Mouse (Mus musculus) gastrocnemius, postnatal 14 days (tissue): Measurements from ENCODE around the gene Gse1. TPM values are rescaled to one million over a fixed set of nuclear protein-coding genes. Genes with fewer than 3 reads are reported as not detected.

Experiments
- DNase-seq: peaks from one replicate; pipeline ENCODE4 v3.0.0; 2021; ENCODE audit warnings: mixed read lengths
- intact Hi-C: fragments of 180-260 bp; cut with DNase I; formaldehyde crosslinking; loops from one replicate; pipeline ENCODE4 v1.15.1; 2025; ENCODE audit warnings: low total_unique reads
- total RNA-seq, 2 experiments: library from RNA; stranded (reverse); gene quantifications; 2 replicates each; pipeline ENCODE4 v1.2.3; 2021

Gene Gse1
- total RNA-seq, 2 experiments from 2014 or later, result 22.7 to 28.7 TPM

DNA sequence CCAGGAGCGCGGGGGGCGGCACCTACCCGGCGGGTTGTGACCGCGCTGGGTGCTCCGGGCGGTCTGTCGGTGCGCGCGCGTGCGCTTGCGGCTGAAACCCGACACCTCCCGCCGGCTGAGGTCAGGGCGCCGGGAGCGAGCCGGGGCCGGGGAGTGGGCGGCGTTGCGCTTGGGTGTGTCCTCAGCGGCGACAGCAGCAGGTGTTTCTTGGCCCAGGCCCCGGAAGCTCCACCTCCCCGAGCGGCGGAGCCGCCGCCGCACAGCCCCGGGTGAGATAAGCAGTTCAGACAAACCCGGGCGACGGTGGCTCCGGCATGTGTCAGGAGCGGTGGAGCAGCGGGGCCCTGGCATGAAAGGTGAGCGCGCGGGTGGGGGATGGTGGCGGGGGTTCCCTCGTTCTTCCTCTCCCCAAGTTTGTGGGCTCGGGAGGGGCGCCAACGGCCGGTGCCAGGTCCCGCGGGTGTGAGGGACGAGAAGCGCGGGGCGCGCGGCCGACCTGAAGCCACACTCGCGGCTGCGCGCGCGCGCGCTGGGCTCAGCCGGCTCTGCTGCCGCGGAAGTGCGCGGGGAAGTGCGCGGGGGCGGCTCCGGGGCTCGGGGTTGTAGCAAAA, 309.1 kb downstream of the Gse1 start:
- DNase-seq, result peak; percentile 85
- intact Hi-C loops, result loop anchor here (5.0 kb wide), 1 partner anchor 130 kb away; no protein-coding TSS in a partner anchor

DNA sequence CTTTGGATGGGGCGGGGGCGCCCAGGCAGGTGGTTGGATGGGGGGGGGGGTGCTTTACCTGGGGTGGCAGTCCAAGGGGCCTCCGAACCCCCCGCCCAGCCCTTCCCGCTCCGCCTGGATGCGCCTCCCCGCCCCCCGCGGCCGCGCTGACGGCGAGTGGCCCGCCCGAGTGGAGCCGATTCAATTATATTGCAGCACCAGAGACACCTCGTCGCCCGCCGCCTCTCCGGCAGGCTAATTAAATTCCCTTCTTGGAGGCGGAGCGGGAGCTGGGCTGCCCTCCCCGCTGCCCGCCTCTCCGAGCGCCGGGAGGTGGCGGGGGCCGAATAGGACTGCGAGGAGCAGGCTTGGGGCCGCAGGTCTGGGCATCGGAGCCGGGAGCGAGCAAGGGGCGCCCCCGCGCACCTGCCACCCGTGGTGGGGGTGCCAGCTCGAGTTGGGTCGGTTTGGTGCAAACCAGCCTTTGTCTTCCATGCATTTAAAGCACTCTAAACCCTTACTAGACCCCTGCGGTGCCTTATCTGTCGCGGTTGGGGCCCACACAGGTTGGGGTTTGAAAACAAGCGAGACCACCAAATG, 309.7 kb downstream of the Gse1 start:
- DNase-seq, result peak; percentile 63
- intact Hi-C loops, result loop anchor here (5.0 kb wide), 1 partner anchor 131 kb away; no protein-coding TSS in a partner anchor

GRCm38 (mm10) chr8:120538397-120539240, 310.4 kb downstream of the Gse1 start:
- intact Hi-C loops, result loop anchor here (5.0 kb wide), 1 partner anchor 131 kb away; no protein-coding TSS in a partner anchor
- DNase-seq, result peak; percentile 80

DNA sequence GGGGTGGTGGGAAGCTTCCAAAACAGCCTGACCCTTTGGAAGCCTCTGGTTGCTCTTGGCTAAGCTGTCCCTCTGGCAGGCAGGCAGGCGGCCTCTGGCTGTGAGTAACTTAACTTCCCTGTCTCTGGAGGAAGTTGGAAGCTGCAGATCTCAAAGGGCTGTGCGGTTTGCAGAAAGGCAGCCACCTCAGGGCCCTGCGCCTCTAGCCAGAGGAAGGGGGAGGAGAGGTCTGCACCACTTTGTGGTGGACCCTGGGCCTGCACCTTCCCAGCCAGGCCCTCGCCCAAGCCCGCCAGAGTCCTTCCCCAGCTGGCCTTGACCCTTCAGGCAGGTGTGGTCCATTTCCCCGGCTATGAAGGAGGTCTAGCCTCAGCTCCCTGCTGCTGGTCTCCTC, 311.1 kb downstream of the Gse1 start:
- intact Hi-C loops, result loop anchor here (5.0 kb wide), 1 partner anchor 132 kb away; no protein-coding TSS in a partner anchor

GRCm38 (mm10) chr8:120539775-120540625, 311.7 kb downstream of the Gse1 start:
- intact Hi-C loops, result loop anchor here (5.0 kb wide), 1 partner anchor 133 kb away; no protein-coding TSS in a partner anchor

More for the DNA sequence above, 311.1 kb downstream of the Gse1 start:
- no peak for DNase-seq

GRCm38 (mm10) chr8:120542995-120543394, 314.7 kb downstream of the Gse1 start:
- DNase-seq, result no peak
- intact Hi-C loops, result no loop called here

More at GRCm38 (mm10) chr8:120539775-120540625, 311.7 kb downstream of the Gse1 start:
- DNase-seq, result no peak

- intact Hi-C loops, result no loop called here
- peak; percentile 70 for DNase-seq
Measured at GRCm38 (mm10) chr8:120543416-120544055, 315.3 kb downstream of the Gse1 start.

DNA sequence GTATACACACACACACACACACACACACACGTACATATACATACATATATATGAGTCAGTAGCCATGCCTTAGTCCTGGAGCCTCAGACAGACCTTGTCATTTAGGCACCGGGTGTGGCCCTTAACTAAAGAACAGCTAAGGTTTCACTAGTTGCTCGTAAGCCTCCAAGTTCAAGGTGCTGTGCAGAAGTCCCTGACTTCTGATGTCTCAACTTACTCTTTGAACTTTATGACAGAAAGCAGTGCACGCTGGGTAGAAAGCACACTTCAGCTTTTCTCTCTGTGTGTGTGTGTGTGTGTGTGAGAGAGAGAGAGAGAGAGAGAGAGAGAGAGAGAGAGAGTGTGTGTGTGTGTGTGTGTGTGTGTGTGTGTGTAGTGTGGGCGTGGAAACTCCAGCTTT, 315.9 kb downstream of the Gse1 start:
- intact Hi-C loops, result no loop called here
- no peak for DNase-seq

DNA sequence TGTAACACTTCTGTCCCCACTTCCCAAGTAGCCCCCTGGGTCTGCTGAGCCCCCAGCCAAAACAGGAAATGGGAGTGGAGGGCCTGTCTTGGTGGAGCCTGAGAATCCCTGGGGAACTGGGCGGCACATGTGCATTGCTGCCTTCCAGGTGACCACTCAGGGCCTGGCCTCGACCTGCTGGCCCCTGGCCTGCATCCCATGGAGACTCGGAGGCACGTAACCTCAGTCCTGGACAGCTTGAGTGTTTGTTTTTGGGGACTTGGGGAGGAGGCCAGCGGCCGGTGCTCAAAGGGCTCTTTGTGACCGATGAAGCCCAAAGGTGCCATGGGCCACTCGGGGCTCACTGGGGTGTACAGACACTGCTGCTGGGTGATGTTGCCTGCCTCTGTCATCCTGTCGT, 319.3 kb downstream of the Gse1 start:
- intact Hi-C loops, result no loop called here

GRCm38 (mm10) chr8:120548313-120548761, 320.1 kb downstream of the Gse1 start:
- intact Hi-C loops, result no loop called here

More for the DNA sequence above, 319.3 kb downstream of the Gse1 start:
- DNase-seq, result no peak

DNA sequence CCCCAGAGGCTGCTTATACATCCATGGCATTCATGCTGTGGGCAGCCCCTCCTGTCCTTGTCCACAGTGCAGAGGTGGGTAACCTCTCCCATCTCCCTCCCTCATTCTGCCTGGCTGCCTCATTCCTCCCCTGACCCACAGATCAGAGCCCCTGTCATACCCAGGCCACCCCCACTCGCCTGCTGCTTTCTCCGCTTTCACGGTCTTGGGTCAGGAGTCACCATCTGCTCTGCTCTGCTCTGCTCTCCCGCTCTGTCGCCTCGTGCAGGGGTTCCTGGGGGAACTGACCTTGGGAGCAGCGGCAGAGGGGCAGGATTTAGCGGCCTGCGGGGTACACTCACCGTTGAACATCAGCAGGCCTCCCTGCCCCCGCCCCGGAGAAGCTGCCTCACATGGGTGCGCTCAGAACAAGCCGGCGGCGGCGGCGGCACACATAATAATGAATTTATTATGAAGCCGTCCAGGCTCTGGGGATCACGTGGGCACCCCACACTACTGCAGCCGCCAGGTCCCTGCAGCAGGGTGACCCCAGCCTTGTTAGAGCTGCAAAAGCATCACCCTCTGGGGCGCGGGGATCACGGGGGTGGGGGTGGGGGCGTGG, 321.2 kb downstream of the Gse1 start:
- intact Hi-C loops, result no loop called here
- no peak for DNase-seq

More at GRCm38 (mm10) chr8:120548313-120548761, 320.1 kb downstream of the Gse1 start:
- DNase-seq, result no peak

- intact Hi-C loops, result no loop called here
- DNase-seq, result no peak
Measured at GRCm38 (mm10) chr8:120549922-120550321, 321.7 kb downstream of the Gse1 start.

DNA sequence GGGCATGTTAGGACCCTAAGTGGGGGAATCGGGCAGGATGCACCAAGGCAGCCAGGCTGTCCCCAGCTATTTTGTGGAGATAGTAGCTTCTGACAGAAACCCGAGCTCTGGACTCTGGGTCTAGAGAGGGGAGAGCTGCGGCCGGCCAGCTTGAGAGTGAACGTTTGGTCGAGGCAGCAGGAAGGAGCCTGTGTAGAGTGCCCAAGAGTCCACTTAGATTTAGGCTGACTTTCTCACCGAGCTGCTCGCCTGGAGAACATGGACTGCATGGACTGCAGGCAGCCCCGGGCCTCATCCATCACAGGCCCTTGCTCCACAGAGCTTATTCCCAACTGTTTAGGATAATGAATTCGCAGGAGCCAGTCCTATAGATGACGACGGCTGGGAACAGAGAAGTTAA, 322.2 kb downstream of the Gse1 start:
- intact Hi-C loops, result no loop called here
- DNase-seq, result no peak

DNA sequence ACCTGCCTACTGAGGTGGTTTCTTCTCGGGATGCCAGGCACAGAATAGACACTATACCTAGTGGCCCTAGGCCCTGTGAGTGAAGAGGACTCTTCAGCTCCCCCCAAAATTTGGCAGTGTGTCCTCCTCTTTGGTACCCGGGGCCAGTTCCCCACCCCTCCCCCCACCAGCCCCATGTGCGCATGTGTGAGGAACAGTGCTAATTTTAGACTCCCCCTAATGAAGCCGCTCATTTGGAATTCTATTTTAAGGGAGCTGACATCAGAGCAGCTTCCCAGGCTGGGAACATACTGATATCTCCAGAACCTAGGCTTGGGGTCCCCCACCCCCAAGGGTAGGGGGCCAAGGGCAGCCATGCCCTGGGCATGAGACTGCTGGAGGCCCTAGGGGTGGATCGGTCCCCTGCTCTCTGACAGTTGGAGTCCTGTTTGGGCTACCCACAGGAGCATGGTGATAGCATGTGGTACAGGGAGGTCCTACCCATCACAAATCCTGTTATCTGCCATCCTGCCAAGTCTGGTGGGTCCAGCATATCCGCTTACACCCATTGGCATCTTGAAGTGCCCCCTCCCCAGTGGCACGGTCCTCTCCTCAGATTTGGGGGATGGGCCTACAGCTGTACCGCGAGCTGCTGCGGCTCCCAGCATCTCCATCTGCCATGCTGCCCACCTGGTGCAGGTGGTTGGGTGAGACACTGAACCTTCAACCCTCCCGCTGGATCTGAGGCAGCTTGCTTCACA, 322.9 kb downstream of the Gse1 start:
- DNase-seq, result no peak
- intact Hi-C loops, result no loop called here

DNA sequence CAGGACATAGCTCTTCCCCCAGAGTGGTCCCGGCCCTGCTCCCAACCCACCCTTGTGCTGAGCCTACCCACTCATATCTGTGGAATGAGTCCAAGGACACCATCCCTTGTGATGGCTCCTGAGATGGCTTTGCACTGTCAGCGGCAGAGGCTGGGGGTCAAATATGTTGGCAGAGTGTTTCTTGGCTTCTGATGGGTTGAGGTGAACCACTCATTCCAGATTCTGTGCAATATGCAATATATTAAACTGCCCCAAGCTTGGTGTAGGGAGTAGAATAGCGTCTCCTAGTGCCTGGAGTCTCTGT, 323.4 kb downstream of the Gse1 start:
- intact Hi-C loops, result no loop called here
- DNase-seq, result no peak

GRCm38 (mm10) chr8:120552509-120552908, 324.3 kb downstream of the Gse1 start:
- DNase-seq, result no peak
- intact Hi-C loops, result no loop called here

GRCm38 (mm10) chr8:120553441-120554123, 325.3 kb downstream of the Gse1 start:
- intact Hi-C loops, result no loop called here
- DNase-seq, result no peak
